Mouse (Mus musculus): ENCODE measurements around the gene Gm4307. TPM values are rescaled to one million over a fixed set of nuclear protein-coding genes. Genes with fewer than 3 reads are reported as not detected.
"Not testable (repeated sequence)": the region's sequence is repeated elsewhere in the genome, so short reads cannot be mapped to it uniquely, and the experiment has no call there.

The Gm4307 gene
- polyA plus RNA-seq (2014; fragmentation: Nextera tagmentation; extraction: Ambion mirVana) = not detected in 2 replicates

DNA sequence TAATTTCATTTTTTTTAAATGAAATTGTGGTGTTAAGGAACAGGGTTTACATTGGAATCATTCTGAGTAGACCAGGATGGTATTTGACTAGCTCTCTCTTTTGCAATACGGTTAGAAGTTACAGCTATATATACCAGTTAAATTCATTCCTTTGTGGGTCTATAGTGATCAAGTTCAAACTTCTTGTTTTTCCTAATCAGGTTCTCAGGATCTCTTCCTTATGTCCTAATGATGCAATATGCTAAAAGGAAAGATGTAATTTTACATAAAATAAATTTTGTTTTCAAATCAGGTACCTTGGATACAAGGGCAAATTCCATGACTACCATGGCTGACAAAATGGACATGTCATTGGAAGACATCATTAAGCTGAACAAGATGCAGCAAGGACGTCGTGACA is at the start of gene Gm4307:
Gm4307 (plus strand) TSS at position 301 of the 400 bp plus-strand sequence.
- not testable (repeated sequence) for ATAC-seq (ENCODE audit: insufficient read depth, low FRiP score, low TSS enrichment); H3K9ac ChIP-seq (ENCODE audit: low read length); DNase-seq (ENCODE audit: low spot score); H3K9me3 ChIP-seq (ENCODE audit: control insufficient read depth, low read length); H3K4me2 ChIP-seq (ENCODE audit: low read depth); H3K4me1 ChIP-seq (ENCODE audit: control insufficient read depth, insufficient read depth, low read length); H3K27me3 ChIP-seq (ENCODE audit: control insufficient read depth, insufficient read depth, low read length); H3K27ac ChIP-seq (ENCODE audit: low read depth, low read length); H3K4me3 ChIP-seq (ENCODE audit: low read depth, low read length); H3K36me3 ChIP-seq (ENCODE audit: control insufficient read depth, insufficient read depth, low read length)
- no CpG with 5 or more reads among the region's 3 CpGs for WGBS

DNA sequence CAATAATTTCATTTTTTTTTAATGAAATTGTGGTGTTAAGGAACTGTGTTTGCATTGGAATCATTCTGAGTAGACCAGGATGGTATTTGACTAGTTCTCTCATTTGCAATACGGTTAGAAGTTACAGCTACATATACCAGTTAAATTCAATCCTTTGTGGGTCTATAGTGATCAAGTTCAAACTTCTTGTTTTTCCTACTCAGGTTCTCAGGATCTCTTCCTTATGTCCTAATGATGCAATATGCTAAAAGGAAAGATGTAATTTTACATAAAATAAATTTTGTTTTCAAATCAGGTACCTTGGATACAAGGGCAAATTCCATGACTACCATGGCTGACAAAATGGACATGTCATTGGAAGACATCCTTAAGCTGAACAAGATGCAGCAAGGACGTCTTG is 25.8 kb upstream of the Gm4307 start, which contains the start of gene Gm4301:
Gm4301 (plus strand) TSS at position 301 of the 400 bp plus-strand sequence.
- H3K27me3 ChIP-seq (ENCODE audit: control insufficient read depth, insufficient read depth, low read length); DNase-seq (ENCODE audit: low spot score); H3K4me1 ChIP-seq (ENCODE audit: control insufficient read depth, insufficient read depth, low read length); H3K9ac ChIP-seq (ENCODE audit: low read length); H3K4me2 ChIP-seq (ENCODE audit: low read depth); H3K4me3 ChIP-seq (ENCODE audit: low read depth, low read length); ATAC-seq (ENCODE audit: insufficient read depth, low FRiP score, low TSS enrichment); H3K36me3 ChIP-seq (ENCODE audit: control insufficient read depth, insufficient read depth, low read length); H3K27ac ChIP-seq (ENCODE audit: low read depth, low read length); H3K9me3 ChIP-seq (ENCODE audit: control insufficient read depth, low read length): not testable (repeated sequence)
- WGBS = no CpG with 5 or more reads among the region's 2 CpGs

- not testable (repeated sequence) for H3K4me2 ChIP-seq (ENCODE audit: low read depth); H3K4me1 ChIP-seq (ENCODE audit: control insufficient read depth, insufficient read depth, low read length); H3K9ac ChIP-seq (ENCODE audit: low read length); ATAC-seq (ENCODE audit: insufficient read depth, low FRiP score, low TSS enrichment); DNase-seq (ENCODE audit: low spot score); H3K4me3 ChIP-seq (ENCODE audit: low read depth, low read length); H3K9me3 ChIP-seq (ENCODE audit: control insufficient read depth, low read length); H3K36me3 ChIP-seq (ENCODE audit: control insufficient read depth, insufficient read depth, low read length); H3K27me3 ChIP-seq (ENCODE audit: control insufficient read depth, insufficient read depth, low read length); H3K27ac ChIP-seq (ENCODE audit: low read depth, low read length)
- no CpG with 5 or more reads among the region's 3 CpGs for WGBS
Measured at GRCm38 (mm10) chr10:100340536-100340935, 20.6 kb upstream of the Gm4307 start, which contains the start of gene Gm4302. Gm4302 (plus strand) TSS chr10:100340836.

GRCm38 (mm10) chr10:100345672-100346071 is 15.5 kb upstream of the Gm4307 start, which contains the start of gene Gm4303:
Gm4303 (plus strand) TSS chr10:100345972.
- not testable (repeated sequence) for H3K4me3 ChIP-seq (ENCODE audit: low read depth, low read length); DNase-seq (ENCODE audit: low spot score); H3K9me3 ChIP-seq (ENCODE audit: control insufficient read depth, low read length); H3K27ac ChIP-seq (ENCODE audit: low read depth, low read length); H3K9ac ChIP-seq (ENCODE audit: low read length); H3K4me1 ChIP-seq (ENCODE audit: control insufficient read depth, insufficient read depth, low read length); H3K27me3 ChIP-seq (ENCODE audit: control insufficient read depth, insufficient read depth, low read length); H3K4me2 ChIP-seq (ENCODE audit: low read depth); H3K36me3 ChIP-seq (ENCODE audit: control insufficient read depth, insufficient read depth, low read length); ATAC-seq (ENCODE audit: insufficient read depth, low FRiP score, low TSS enrichment)
- no CpG with 5 or more reads among the region's 3 CpGs for WGBS

DNA sequence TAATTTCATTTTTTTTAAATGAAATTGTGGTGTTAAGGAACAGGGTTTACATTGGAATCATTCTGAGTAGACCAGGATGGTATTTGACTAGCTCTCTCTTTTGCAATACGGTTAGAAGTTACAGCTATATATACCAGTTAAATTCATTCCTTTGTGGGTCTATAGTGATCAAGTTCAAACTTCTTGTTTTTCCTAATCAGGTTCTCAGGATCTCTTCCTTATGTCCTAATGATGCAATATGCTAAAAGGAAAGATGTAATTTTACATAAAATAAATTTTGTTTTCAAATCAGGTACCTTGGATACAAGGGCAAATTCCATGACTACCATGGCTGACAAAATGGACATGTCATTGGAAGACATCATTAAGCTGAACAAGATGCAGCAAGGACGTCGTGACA is 10.3 kb upstream of the Gm4307 start, which contains the start of gene Gm4305:
Gm4305 (plus strand) TSS at position 301 of the 400 bp plus-strand sequence.
- H3K36me3 ChIP-seq (ENCODE audit: control insufficient read depth, insufficient read depth, low read length); H3K27ac ChIP-seq (ENCODE audit: low read depth, low read length); H3K9me3 ChIP-seq (ENCODE audit: control insufficient read depth, low read length); H3K9ac ChIP-seq (ENCODE audit: low read length); DNase-seq (ENCODE audit: low spot score); H3K4me3 ChIP-seq (ENCODE audit: low read depth, low read length); H3K27me3 ChIP-seq (ENCODE audit: control insufficient read depth, insufficient read depth, low read length); H3K4me2 ChIP-seq (ENCODE audit: low read depth); H3K4me1 ChIP-seq (ENCODE audit: control insufficient read depth, insufficient read depth, low read length); ATAC-seq (ENCODE audit: insufficient read depth, low FRiP score, low TSS enrichment): not testable (repeated sequence)
- no CpG with 5 or more reads among the region's 3 CpGs for WGBS

- H3K27me3 ChIP-seq (ENCODE audit: control insufficient read depth, insufficient read depth, low read length); DNase-seq (ENCODE audit: low spot score); H3K4me2 ChIP-seq (ENCODE audit: low read depth); H3K9me3 ChIP-seq (ENCODE audit: control insufficient read depth, low read length); H3K4me3 ChIP-seq (ENCODE audit: low read depth, low read length); H3K4me1 ChIP-seq (ENCODE audit: control insufficient read depth, insufficient read depth, low read length); H3K36me3 ChIP-seq (ENCODE audit: control insufficient read depth, insufficient read depth, low read length); H3K9ac ChIP-seq (ENCODE audit: low read length); ATAC-seq (ENCODE audit: insufficient read depth, low FRiP score, low TSS enrichment); H3K27ac ChIP-seq (ENCODE audit: low read depth, low read length): not testable (repeated sequence)
- 91% methylated on average over 2 of the region's 2 CpGs for WGBS
Measured at GRCm38 (mm10) chr10:100356841-100357240, 4.3 kb upstream of the Gm4307 start.

DNA sequence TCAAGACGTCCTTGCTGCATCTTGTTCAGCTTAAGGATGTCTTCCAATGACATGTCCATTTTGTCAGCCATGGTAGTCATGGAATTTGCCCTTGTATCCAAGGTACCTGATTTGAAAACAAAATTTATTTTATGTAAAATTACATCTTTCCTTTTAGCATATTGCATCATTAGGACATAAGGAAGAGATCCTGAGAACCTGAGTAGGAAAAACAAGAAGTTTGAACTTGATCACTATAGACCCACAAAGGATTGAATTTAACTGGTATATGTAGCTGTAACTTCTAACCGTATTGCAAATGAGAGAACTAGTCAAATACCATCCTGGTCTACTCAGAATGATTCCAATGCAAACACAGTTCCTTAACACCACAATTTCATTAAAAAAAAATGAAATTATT is 21.3 kb downstream of the Gm4307 start, which contains the start of gene Gm4312:
Gm4312 (minus strand) TSS at position 101 of the 400 bp plus-strand sequence.
- not testable (repeated sequence) for H3K27ac ChIP-seq (ENCODE audit: low read depth, low read length)
- WGBS = no CpG with 5 or more reads among the region's 2 CpGs

GRCm38 (mm10) chr10:100402301-100402700 is 41.2 kb downstream of the Gm4307 start:
- ATAC-seq (ENCODE audit: insufficient read depth, low FRiP score, low TSS enrichment) = not testable (repeated sequence)

More for the DNA sequence above, 21.3 kb downstream of the Gm4307 start, which contains the start of gene Gm4312:
- H3K27me3 ChIP-seq (ENCODE audit: control insufficient read depth, insufficient read depth, low read length); H3K4me2 ChIP-seq (ENCODE audit: low read depth); H3K4me1 ChIP-seq (ENCODE audit: control insufficient read depth, insufficient read depth, low read length); DNase-seq (ENCODE audit: low spot score); ATAC-seq (ENCODE audit: insufficient read depth, low FRiP score, low TSS enrichment); H3K9ac ChIP-seq (ENCODE audit: low read length); H3K9me3 ChIP-seq (ENCODE audit: control insufficient read depth, low read length); H3K4me3 ChIP-seq (ENCODE audit: low read depth, low read length); H3K36me3 ChIP-seq (ENCODE audit: control insufficient read depth, insufficient read depth, low read length): not testable (repeated sequence)

More at GRCm38 (mm10) chr10:100402301-100402700, 41.2 kb downstream of the Gm4307 start:
- not testable (repeated sequence) for H3K27me3 ChIP-seq (ENCODE audit: control insufficient read depth, insufficient read depth, low read length); H3K4me3 ChIP-seq (ENCODE audit: low read depth, low read length); H3K27ac ChIP-seq (ENCODE audit: low read depth, low read length); DNase-seq (ENCODE audit: low spot score); H3K36me3 ChIP-seq (ENCODE audit: control insufficient read depth, insufficient read depth, low read length); H3K9me3 ChIP-seq (ENCODE audit: control insufficient read depth, low read length); H3K4me1 ChIP-seq (ENCODE audit: control insufficient read depth, insufficient read depth, low read length); H3K4me2 ChIP-seq (ENCODE audit: low read depth); H3K9ac ChIP-seq (ENCODE audit: low read length)
- 89% methylated on average over 6 of the region's 6 CpGs for WGBS
